Mouse (Mus musculus): ENCODE results near the gene Cmtm6.
"Not testable (repeated sequence)": the region's sequence is repeated elsewhere in the genome, so short reads cannot be mapped to it uniquely, and the experiment has no call there.

Gene Cmtm6

GRCm38 (mm10) chr9:114731011-114731755 lies at the start of gene Cmtm6:
Gene Cmtm6 (plus strand): TSS chr9:114731116.
- in situ Hi-C loops (cut with MboI; ENCODE audit: low sequenced_read_pairs), result no loop called here

GRCm38 (mm10) chr9:114682193-114682592 lies 48.7 kb upstream of the Cmtm6 start:
- in situ Hi-C loops (cut with MboI; ENCODE audit: low sequenced_read_pairs), result no loop called here

DNA sequence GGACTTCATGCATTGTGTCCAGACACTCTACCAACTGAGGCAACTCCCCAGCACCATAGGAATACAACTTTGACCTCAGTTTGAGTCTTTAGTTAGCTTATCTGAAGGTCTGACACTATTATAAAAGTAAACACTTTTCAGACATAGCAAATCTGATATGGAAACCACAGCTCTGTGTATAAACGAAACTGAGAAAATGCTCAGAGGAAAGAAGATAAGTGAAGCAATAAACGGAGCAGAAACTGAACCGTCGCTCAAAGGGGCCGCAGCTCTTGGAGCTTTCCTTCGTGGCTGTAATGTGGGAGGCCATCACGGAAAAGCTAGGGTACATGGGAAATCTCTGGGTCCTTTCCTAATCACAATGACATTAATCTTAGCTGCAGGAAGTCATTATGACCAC lies 44.7 kb upstream of the Cmtm6 start:
- in situ Hi-C loops (cut with MboI; ENCODE audit: low sequenced_read_pairs), result no loop called here

GRCm38 (mm10) chr9:114687639-114688038 lies 43.3 kb upstream of the Cmtm6 start:
- in situ Hi-C loops (cut with MboI; ENCODE audit: low sequenced_read_pairs), result no loop called here

DNA sequence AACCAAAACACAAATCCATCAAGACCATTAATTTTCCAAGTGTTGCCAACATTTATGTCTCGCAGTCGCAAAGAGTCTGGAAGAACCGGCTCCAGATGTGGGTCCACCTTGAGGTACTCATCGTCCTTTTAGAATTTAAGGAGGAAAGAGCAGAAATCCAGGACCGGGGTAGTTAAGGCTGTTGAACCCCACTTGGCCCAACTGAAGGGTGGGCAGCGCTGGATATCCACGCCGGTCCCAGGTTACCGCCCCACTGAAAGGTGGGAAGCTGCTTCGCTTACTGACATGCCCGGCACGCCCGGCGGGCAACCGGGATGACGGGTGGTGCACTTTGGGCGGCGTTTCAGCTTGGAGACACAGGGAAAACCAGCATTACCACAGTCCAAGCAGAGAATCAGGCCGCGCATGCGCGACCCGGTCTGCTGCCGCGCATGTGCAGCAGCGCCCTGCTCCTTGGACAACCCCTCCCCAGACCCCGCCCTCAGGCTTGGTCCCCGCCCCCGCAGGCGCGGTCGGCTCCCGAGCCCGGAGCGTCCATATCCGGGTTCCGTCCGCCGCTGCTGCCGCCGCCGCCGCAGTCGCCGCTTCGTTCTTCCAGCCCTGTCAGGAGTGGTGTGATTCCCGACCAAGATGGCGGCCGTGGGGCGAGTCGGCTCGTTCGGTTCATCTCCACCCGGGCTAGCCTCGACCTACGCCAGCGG lies 42.5 kb upstream of the Cmtm6 start, which contains the start of gene Dync1li1:
Dync1li1 (plus strand) TSS at position 539 of the 701 bp plus-strand sequence.
- in situ Hi-C loops (cut with MboI; ENCODE audit: low sequenced_read_pairs), result no loop called here

DNA sequence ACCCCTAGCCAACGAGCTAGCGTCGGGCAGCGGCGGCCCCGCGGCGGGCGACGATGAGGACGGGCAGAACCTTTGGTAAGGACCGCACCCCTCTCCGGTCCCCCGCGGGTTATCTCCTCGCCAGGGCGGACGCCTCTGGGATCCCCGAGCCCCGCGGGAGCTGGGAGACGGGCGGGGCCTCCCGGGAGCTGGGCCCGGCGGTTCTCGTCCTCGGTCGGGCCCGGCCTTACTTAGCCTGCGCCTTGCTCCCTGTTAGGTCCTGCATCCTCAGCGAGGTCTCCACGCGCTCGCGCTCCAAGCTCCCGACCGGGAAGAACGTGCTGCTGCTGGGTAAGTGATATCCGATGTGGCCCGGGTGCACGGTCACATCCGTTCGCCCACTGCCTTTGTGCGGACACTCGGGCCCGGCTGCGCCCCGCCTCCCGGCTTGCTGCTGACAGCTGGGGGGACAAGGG lies 41.9 kb upstream of the Cmtm6 start:
- in situ Hi-C loops (cut with MboI; ENCODE audit: low sequenced_read_pairs), result no loop called here

GRCm38 (mm10) chr9:114690119-114690601 lies 40.8 kb upstream of the Cmtm6 start:
- in situ Hi-C loops (cut with MboI; ENCODE audit: low sequenced_read_pairs), result no loop called here

GRCm38 (mm10) chr9:114691112-114691511 lies 39.8 kb upstream of the Cmtm6 start:
- in situ Hi-C loops (cut with MboI; ENCODE audit: low sequenced_read_pairs), result no loop called here

- in situ Hi-C loops (cut with MboI; ENCODE audit: low sequenced_read_pairs), result not testable (repeated sequence)
Observed at GRCm38 (mm10) chr9:114695662-114696061, 35.3 kb upstream of the Cmtm6 start.

GRCm38 (mm10) chr9:114697072-114697471 lies 33.8 kb upstream of the Cmtm6 start:
- in situ Hi-C loops (cut with MboI; ENCODE audit: low sequenced_read_pairs), result no loop called here

DNA sequence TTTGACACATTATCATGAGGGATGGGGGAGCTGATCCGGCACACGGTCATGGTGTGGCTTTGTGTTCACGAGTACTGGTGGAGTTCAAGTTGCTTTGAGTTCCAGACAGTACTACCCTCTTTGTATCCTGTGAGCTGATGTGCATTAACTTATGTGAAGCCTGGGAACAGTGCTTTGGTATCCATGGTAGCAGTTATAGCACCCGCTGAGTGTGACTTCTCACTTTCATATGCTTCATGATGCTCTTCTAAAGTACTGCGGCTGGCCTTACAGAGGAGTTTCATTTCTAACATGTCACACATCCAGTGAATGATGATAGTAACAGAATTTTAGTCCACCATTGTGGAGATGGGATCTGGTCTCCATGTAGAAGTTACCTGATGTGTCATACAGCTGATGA lies 33.0 kb upstream of the Cmtm6 start:
- in situ Hi-C loops (cut with MboI; ENCODE audit: low sequenced_read_pairs), result no loop called here

DNA sequence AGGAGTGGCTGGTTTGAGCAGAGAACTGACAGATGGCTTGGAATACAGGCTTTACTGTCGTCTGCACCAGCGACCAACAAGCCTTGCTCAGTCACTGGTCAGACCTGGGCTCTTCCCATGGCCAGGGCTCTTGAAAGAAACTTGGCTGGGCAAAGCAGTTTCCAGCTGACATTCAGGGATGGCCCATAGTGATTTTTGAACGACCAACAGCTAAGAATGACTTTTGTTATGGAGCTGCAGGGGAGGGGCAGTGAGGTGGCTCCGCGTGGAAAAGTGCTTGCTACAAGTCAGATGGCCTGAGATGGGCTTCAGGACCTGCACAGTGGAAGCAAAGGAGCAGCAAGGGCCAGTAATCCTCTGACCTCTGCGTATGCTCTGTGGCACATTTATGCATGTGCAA lies 31.7 kb upstream of the Cmtm6 start:
- in situ Hi-C loops (cut with MboI; ENCODE audit: low sequenced_read_pairs), result no loop called here

GRCm38 (mm10) chr9:114699882-114700665 lies 30.8 kb upstream of the Cmtm6 start:
- in situ Hi-C loops (cut with MboI; ENCODE audit: low sequenced_read_pairs), result no loop called here

DNA sequence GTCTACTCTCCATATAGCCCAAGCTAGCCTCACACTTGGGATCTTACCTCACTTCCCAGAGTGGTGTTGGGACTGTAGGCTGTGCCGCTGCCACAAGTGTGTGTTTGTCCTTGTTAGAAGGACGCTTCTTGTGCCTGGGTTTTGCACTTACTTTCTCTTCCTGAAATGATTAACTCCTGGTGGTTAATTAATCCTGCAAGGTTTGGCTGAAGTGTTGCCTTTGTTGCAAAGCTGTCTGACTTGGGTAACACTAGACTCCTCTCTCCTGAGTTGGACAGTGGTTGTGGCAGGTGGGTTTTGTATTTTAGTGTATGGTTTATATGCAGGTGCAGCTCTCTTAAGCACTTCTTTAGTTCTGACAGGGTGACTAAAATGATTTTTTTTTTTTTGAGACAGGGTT lies 29.9 kb upstream of the Cmtm6 start:
- in situ Hi-C loops (cut with MboI; ENCODE audit: low sequenced_read_pairs), result no loop called here

DNA sequence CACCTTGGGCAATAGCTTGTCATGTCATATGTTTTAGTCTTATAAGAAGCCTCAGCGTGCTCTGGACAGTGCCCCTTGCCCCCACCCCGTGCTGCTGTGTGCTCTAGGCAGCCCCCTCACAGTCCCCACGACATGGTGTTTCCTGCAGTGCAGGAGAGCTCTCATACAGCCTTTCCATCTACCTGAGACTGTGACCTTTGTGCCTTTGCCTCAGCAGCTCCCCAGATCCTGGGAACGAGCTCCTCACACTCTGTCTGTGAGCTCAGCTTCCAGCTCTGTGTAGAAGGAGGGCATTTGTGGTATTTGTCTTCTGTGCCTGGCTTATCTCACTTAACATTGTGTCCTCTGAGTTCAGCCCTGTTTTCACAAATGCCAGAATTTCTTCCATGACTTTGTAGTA lies 29.0 kb upstream of the Cmtm6 start:
- in situ Hi-C loops (cut with MboI; ENCODE audit: low sequenced_read_pairs), result no loop called here

- in situ Hi-C loops (cut with MboI; ENCODE audit: low sequenced_read_pairs), result no loop called here
Observed at GRCm38 (mm10) chr9:114707805-114708204, 23.1 kb upstream of the Cmtm6 start.

GRCm38 (mm10) chr9:114710345-114710744 lies 20.6 kb upstream of the Cmtm6 start:
- in situ Hi-C loops (cut with MboI; ENCODE audit: low sequenced_read_pairs), result no loop called here

GRCm38 (mm10) chr9:114713481-114713880 lies 17.4 kb upstream of the Cmtm6 start:
- in situ Hi-C loops (cut with MboI; ENCODE audit: low sequenced_read_pairs), result no loop called here

DNA sequence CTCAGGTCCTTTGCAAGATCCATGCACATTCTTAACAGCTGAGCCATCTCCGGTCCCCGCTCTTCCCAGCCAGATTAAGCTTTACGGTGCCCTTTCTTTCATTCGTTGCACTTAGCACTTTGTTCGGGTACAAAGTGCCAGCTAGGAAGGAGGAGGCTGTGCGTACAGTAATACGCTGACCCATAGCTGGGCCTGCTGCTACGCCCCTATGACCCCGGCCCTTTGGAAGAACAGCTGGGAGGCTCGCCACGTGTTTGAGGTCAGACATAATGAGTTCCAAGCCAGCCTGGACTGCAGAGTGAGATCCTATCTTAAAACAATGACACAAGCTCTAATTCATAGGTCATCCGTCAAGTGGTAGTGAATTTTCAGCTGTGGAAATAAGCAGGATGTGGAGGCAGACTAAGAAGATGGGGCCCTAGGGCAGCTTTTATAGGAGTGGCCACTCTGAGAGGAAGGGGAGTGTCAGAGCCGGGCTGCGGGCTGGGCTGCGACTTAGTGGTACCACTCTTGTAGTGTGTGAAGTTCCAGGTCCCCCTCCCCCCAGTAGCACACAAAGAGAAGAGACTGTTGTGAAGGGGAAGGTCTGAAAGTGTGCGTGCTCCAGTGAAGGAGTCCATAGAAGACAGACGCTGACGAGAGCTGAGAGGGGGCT lies 14.1 kb upstream of the Cmtm6 start:
- in situ Hi-C loops (cut with MboI; ENCODE audit: low sequenced_read_pairs), result no loop called here

GRCm38 (mm10) chr9:114727315-114727714 lies 3.6 kb upstream of the Cmtm6 start:
- in situ Hi-C loops (cut with MboI; ENCODE audit: low sequenced_read_pairs), result no loop called here

DNA sequence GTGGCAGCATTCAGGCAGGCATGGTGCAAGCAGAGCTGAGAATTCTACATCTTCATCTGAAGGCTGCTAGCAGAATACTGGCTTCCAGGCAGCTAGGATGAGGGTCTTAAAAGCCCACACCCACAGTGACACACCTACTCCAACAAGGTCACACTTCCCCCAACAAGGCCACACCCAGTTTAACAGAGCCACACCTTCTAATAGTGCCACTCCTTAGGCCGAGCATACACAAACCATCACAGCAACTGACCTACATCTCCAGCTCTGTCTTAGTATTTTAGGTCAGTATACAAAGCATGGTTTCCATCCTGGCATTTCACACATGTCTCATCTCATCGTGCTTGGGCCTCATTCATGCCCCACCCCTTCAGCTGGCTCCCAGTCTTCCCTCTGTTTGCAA lies 2.5 kb upstream of the Cmtm6 start:
- in situ Hi-C loops (cut with MboI; ENCODE audit: low sequenced_read_pairs), result not testable (repeated sequence)

All from CH12F3 (cell line).